Mouse (Mus musculus) urinary bladder, adult 18-20 months (tissue): ENCODE measurements at regions not wholly inside any gene's neighbourhood (a gene's known extent, or its start where the extent isn't known, plus 50 kb on each side); places are given as distances from the start of the nearest gene placed in this dataset.
"Not testable (repeated sequence)": the region's sequence is repeated elsewhere in the genome, so short reads cannot be mapped to it uniquely, and the experiment has no call there.

ENCODE experiments used
- DNase-seq, 2 experiments: peaks; one replicate each; pipeline ENCODE4 v3.0.0; 2022; ENCODE audit warnings: low spot score in 2 of 2, mixed read lengths in 2 of 2

GRCm38 (mm10) chr3:39776278-39777039 lies 754.6 kb upstream of the Intu start:
- DNase-seq = no peak

- no peak for DNase-seq
Observed at GRCm38 (mm10) chr3:39779690-39780218, 751.3 kb upstream of the Intu start.

GRCm38 (mm10) chr3:39780270-39780669 lies 750.8 kb upstream of the Intu start:
- DNase-seq = no peak

GRCm38 (mm10) chr3:39784901-39785300 lies 746.2 kb upstream of the Intu start:
- DNase-seq = no peak

GRCm38 (mm10) chr3:39809586-39809985 lies 721.5 kb upstream of the Intu start:
- DNase-seq = no peak

- peak in 1 of 2 experiments; percentile 4 for DNase-seq
Observed at GRCm38 (mm10) chr3:39814814-39815213, 716.3 kb upstream of the Intu start.

GRCm38 (mm10) chr3:39830488-39831056 lies 700.5 kb upstream of the Intu start:
- no peak for DNase-seq

- DNase-seq = no peak
Observed at GRCm38 (mm10) chr3:39838377-39839145, 692.5 kb upstream of the Intu start.

- DNase-seq = no peak
Observed at GRCm38 (mm10) chr3:39840946-39841345, 690.1 kb upstream of the Intu start.

- no peak for DNase-seq
Observed at GRCm38 (mm10) chr3:39845123-39845522, 686.0 kb upstream of the Intu start.

- DNase-seq = no peak
Observed at GRCm38 (mm10) chr3:39848829-39849228, 682.3 kb upstream of the Intu start.

- no peak for DNase-seq
Observed at GRCm38 (mm10) chr3:39857214-39857839, 673.8 kb upstream of the Intu start.

GRCm38 (mm10) chr3:39876046-39876445 lies 655.0 kb upstream of the Intu start:
- DNase-seq = not testable (repeated sequence)

GRCm38 (mm10) chr3:39884370-39884769 lies 646.7 kb upstream of the Intu start:
- no peak for DNase-seq

GRCm38 (mm10) chr3:39888376-39888775 lies 642.7 kb upstream of the Intu start:
- DNase-seq = no peak

- DNase-seq = no peak
Observed at GRCm38 (mm10) chr3:39889222-39889621, 641.9 kb upstream of the Intu start.

- DNase-seq = no peak
Observed at GRCm38 (mm10) chr3:39898961-39899360, 632.1 kb upstream of the Intu start.

GRCm38 (mm10) chr3:39900207-39900606 lies 630.9 kb upstream of the Intu start:
- DNase-seq = no peak

GRCm38 (mm10) chr3:39904377-39904776 lies 626.7 kb upstream of the Intu start:
- DNase-seq = no peak

- no peak for DNase-seq
Observed at GRCm38 (mm10) chr3:39908676-39909362, 622.3 kb upstream of the Intu start.

- no peak for DNase-seq
Observed at GRCm38 (mm10) chr3:39909642-39910041, 621.4 kb upstream of the Intu start.
